Mouse (Mus musculus): ENCODE measurements around the gene Gramd4. TPM values are rescaled to one million over a fixed set of nuclear protein-coding genes. Genes with fewer than 3 reads are reported as not detected.
A peak's percentile ranks its signal among the peaks of the same experiment; 100 is the strongest.

The Gramd4 gene
- polyA plus RNA-seq, 1 experiment from 2014 or later = 18.7 TPM

GRCm38 (mm10) chr15:86057908-86058307 lies 413 bp downstream of the Gramd4 start:
- WGBS = 13% methylated on average over 7 of the region's 7 CpGs
- no peak for ATAC-seq (replicated peaks; ENCODE audit: extremely low read depth, insufficient read depth, low FRiP score)
- peaks cover 43% of the 10 kb centered on the region for H3K4me1 ChIP-seq (ENCODE audit: control insufficient read depth, insufficient read depth, low read length)

GRCm38 (mm10) chr15:86058394-86058915 lies 960 bp downstream of the Gramd4 start:
- ATAC-seq (replicated peaks; ENCODE audit: extremely low read depth, insufficient read depth, low FRiP score) = peak; percentile 75
- H3K4me2 ChIP-seq (ENCODE audit: low read depth, low read length) = peak overlapping the region; percentile 80
- peak overlapping the region; percentile 91 for H3K9ac ChIP-seq (ENCODE audit: low read length)
- peak overlapping the region; percentile 80 for H3K4me3 ChIP-seq (ENCODE audit: low read length)
- WGBS = under 1% methylated on average over 54 of the region's 70 CpGs
- no peaks in the 10 kb centered on the region for H3K9me3 ChIP-seq (replicated peaks; ENCODE audit: control insufficient read depth, low read length)
- no peaks in the 10 kb centered on the region for H3K36me3 ChIP-seq (ENCODE audit: control insufficient read depth, insufficient read depth)
- H3K4me1 ChIP-seq (ENCODE audit: control insufficient read depth, insufficient read depth, low read length) = peaks cover 43% of the 10 kb centered on the region
- H3K27me3 ChIP-seq (ENCODE audit: control insufficient read depth, insufficient read depth, low read length) = no peaks in the 10 kb centered on the region
- peak overlapping the region; percentile 88 for H3K27ac ChIP-seq (ENCODE audit: low read length)

More at GRCm38 (mm10) chr15:86057908-86058307, 413 bp downstream of the Gramd4 start:
- Histone ChIP-seq H3K27ac (ENCODE audit: low read length) (peak overlapping the region; percentile 84), H3K9ac (ENCODE audit: low read length) (peak overlapping the region; percentile 91), H3K27me3 (ENCODE audit: control insufficient read depth, insufficient read depth, low read length) (no peaks in the 10 kb centered on the region), H3K4me2 (ENCODE audit: low read depth, low read length) (peak overlapping the region; percentile 80), H3K36me3 (ENCODE audit: control insufficient read depth, insufficient read depth) (no peaks in the 10 kb centered on the region), H3K9me3 (replicated peaks; ENCODE audit: control insufficient read depth, low read length) (no peaks in the 10 kb centered on the region), H3K4me3 (ENCODE audit: low read length) (peak overlapping the region; percentile 80)

GRCm38 (mm10) chr15:86058931-86059834 lies 1.7 kb downstream of the Gramd4 start:
- Histone ChIP-seq H3K9me3 (replicated peaks; ENCODE audit: control insufficient read depth, low read length) (no peaks in the 10 kb centered on the region), H3K4me3 (ENCODE audit: low read length) (peak overlapping the region; percentile 80), H3K27me3 (ENCODE audit: control insufficient read depth, insufficient read depth, low read length) (no peaks in the 10 kb centered on the region), H3K4me2 (ENCODE audit: low read depth, low read length) (peak overlapping the region; percentile 80), H3K27ac (ENCODE audit: low read length) (peak overlapping the region; percentile 88), H3K4me1 (ENCODE audit: control insufficient read depth, insufficient read depth, low read length) (peaks cover 41% of the 10 kb centered on the region), H3K9ac (ENCODE audit: low read length) (peak overlapping the region; percentile 91), H3K36me3 (ENCODE audit: control insufficient read depth, insufficient read depth) (no peaks in the 10 kb centered on the region)
- peak; percentile 30 for ATAC-seq (replicated peaks; ENCODE audit: extremely low read depth, insufficient read depth, low FRiP score)
- WGBS = 1% methylated on average over 49 of the region's 49 CpGs

GRCm38 (mm10) chr15:86059835-86060380 lies 2.4 kb downstream of the Gramd4 start:
- Histone ChIP-seq H3K9ac (ENCODE audit: low read length) (peak overlapping the region; percentile 91), H3K27me3 (ENCODE audit: control insufficient read depth, insufficient read depth, low read length) (no peaks in the 10 kb centered on the region), H3K27ac (ENCODE audit: low read length) (no peak overlapping the region; the same call in 1 of the 2 replicates), H3K4me2 (ENCODE audit: low read depth, low read length) (peak overlapping the region; percentile 80), H3K4me1 (ENCODE audit: control insufficient read depth, insufficient read depth, low read length) (peaks cover 48% of the 10 kb centered on the region), H3K36me3 (ENCODE audit: control insufficient read depth, insufficient read depth) (no peaks in the 10 kb centered on the region), H3K4me3 (ENCODE audit: low read length) (peak overlapping the region; percentile 80), H3K9me3 (replicated peaks; ENCODE audit: control insufficient read depth, low read length) (no peaks in the 10 kb centered on the region)
- WGBS = 57% methylated on average over 7 of the region's 7 CpGs
- no peak for ATAC-seq (replicated peaks; ENCODE audit: extremely low read depth, insufficient read depth, low FRiP score)

GRCm38 (mm10) chr15:86060581-86060980 lies 3.1 kb downstream of the Gramd4 start:
- H3K36me3 ChIP-seq (ENCODE audit: control insufficient read depth, insufficient read depth) = no peaks in the 10 kb centered on the region
- H3K4me2 ChIP-seq (ENCODE audit: low read depth, low read length) = peak overlapping the region; percentile 80
- no peak overlapping the region for H3K4me3 ChIP-seq (ENCODE audit: low read length)
- ATAC-seq (replicated peaks; ENCODE audit: extremely low read depth, insufficient read depth, low FRiP score) = no peak
- peaks cover 48% of the 10 kb centered on the region for H3K4me1 ChIP-seq (ENCODE audit: control insufficient read depth, insufficient read depth, low read length)
- no peaks in the 10 kb centered on the region for H3K27me3 ChIP-seq (ENCODE audit: control insufficient read depth, insufficient read depth, low read length)
- H3K27ac ChIP-seq (ENCODE audit: low read length) = no peak overlapping the region
- H3K9ac ChIP-seq (ENCODE audit: low read length) = no peak overlapping the region
- 72% methylated on average over 12 of the region's 12 CpGs for WGBS
- H3K9me3 ChIP-seq (replicated peaks; ENCODE audit: control insufficient read depth, low read length) = no peaks in the 10 kb centered on the region

GRCm38 (mm10) chr15:86061221-86061620 lies 3.7 kb downstream of the Gramd4 start:
- peak overlapping the region; percentile 22 for H3K9ac ChIP-seq (ENCODE audit: low read length)
- H3K4me3 ChIP-seq (ENCODE audit: low read length) = no peak overlapping the region
- no peaks in the 10 kb centered on the region for H3K36me3 ChIP-seq (ENCODE audit: control insufficient read depth, insufficient read depth)
- H3K4me2 ChIP-seq (ENCODE audit: low read depth, low read length) = peak overlapping the region; percentile 80
- no peak for ATAC-seq (replicated peaks; ENCODE audit: extremely low read depth, insufficient read depth, low FRiP score)
- H3K27ac ChIP-seq (ENCODE audit: low read length) = peak overlapping the region; percentile 14; the same call in 1 of the 2 replicates
- no peaks in the 10 kb centered on the region for H3K9me3 ChIP-seq (replicated peaks; ENCODE audit: control insufficient read depth, low read length)
- peaks cover 48% of the 10 kb centered on the region for H3K4me1 ChIP-seq (ENCODE audit: control insufficient read depth, insufficient read depth, low read length)
- no peaks in the 10 kb centered on the region for H3K27me3 ChIP-seq (ENCODE audit: control insufficient read depth, insufficient read depth, low read length)
- WGBS = 81% methylated on average over 7 of the region's 7 CpGs

- Histone ChIP-seq H3K27ac (ENCODE audit: low read length) (no peak overlapping the region), H3K27me3 (ENCODE audit: control insufficient read depth, insufficient read depth, low read length) (no peaks in the 10 kb centered on the region), H3K4me3 (ENCODE audit: low read length) (no peak overlapping the region), H3K9me3 (replicated peaks; ENCODE audit: control insufficient read depth, low read length) (no peaks in the 10 kb centered on the region), H3K4me2 (ENCODE audit: low read depth, low read length) (0 out of 2 replicates have a peak overlapping the region, but pooled peaks have one; percentile 80), H3K36me3 (ENCODE audit: control insufficient read depth, insufficient read depth) (no peaks in the 10 kb centered on the region), H3K4me1 (ENCODE audit: control insufficient read depth, insufficient read depth, low read length) (peaks cover 55% of the 10 kb centered on the region), H3K9ac (ENCODE audit: low read length) (peak overlapping the region; percentile 22)
- ATAC-seq (replicated peaks; ENCODE audit: extremely low read depth, insufficient read depth, low FRiP score) = no peak
- 59% methylated on average over 6 of the region's 6 CpGs for WGBS
These were observed 4.5 kb downstream of the Gramd4 start for GRCm38 (mm10) chr15:86061848-86062481.

GRCm38 (mm10) chr15:86064191-86064849 lies 6.8 kb downstream of the Gramd4 start:
- WGBS = 86% methylated on average over 8 of the region's 8 CpGs
- Histone ChIP-seq H3K9me3 (replicated peaks; ENCODE audit: control insufficient read depth, low read length) (no peaks in the 10 kb centered on the region), H3K36me3 (ENCODE audit: control insufficient read depth, insufficient read depth) (no peaks in the 10 kb centered on the region), H3K27me3 (ENCODE audit: control insufficient read depth, insufficient read depth, low read length) (no peaks in the 10 kb centered on the region), H3K27ac (ENCODE audit: low read length) (no peak overlapping the region), H3K4me1 (ENCODE audit: control insufficient read depth, insufficient read depth, low read length) (peaks cover 67% of the 10 kb centered on the region), H3K4me2 (ENCODE audit: low read depth, low read length) (no peak overlapping the region), H3K4me3 (ENCODE audit: low read length) (no peak overlapping the region), H3K9ac (ENCODE audit: low read length) (no peak overlapping the region)
- no peak for ATAC-seq (replicated peaks; ENCODE audit: extremely low read depth, insufficient read depth, low FRiP score)
